Mouse (Mus musculus) brain, adult 2 months (tissue): ENCODE results near the gene Ccdc7a.
"Not testable (repeated sequence)": the region's sequence is repeated elsewhere in the genome, so short reads cannot be mapped to it uniquely, and the experiment has no call there.

Experiments used
- DNase-seq: peaks from one replicate; pipeline ENCODE4 v3.0.0; 2011; ENCODE audit warnings: low read depth, low spot score

Gene Ccdc7a

DNA sequence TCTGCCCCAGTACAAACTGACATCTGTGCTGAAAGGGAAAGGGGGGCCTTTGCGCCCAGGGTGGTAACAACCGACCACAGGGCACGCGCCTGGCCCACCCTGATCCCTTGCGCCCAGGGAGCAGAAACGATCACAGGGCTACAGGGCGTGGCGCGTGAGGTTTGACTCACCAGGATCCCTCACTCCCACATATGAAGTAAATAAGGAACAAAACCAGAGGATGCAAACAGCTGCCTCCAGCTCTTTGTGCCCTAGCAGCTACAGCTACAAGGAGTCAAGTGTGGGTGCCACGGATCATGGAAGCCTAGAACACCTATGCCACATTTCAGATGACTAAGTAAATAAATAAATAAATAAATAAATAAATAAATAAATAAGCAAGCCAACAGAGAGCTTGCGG is at the start of gene Ccdc7a:
Ccdc7a (minus strand) TSS at position 101 of the 400 bp plus-strand sequence.
- not testable (repeated sequence) for DNase-seq

DNA sequence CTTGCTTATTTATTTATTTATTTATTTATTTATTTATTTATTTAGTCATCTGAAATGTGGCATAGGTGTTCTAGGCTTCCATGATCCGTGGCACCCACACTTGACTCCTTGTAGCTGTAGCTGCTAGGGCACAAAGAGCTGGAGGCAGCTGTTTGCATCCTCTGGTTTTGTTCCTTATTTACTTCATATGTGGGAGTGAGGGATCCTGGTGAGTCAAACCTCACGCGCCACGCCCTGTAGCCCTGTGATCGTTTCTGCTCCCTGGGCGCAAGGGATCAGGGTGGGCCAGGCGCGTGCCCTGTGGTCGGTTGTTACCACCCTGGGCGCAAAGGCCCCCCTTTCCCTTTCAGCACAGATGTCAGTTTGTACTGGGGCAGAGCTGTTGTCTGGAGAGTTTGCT is 1.5 kb upstream of the Ccdc7a start, which contains the start of gene Ccdc7b:
Ccdc7b (plus strand) TSS at position 301 of the 400 bp plus-strand sequence.
- not testable (repeated sequence) for DNase-seq

DNA sequence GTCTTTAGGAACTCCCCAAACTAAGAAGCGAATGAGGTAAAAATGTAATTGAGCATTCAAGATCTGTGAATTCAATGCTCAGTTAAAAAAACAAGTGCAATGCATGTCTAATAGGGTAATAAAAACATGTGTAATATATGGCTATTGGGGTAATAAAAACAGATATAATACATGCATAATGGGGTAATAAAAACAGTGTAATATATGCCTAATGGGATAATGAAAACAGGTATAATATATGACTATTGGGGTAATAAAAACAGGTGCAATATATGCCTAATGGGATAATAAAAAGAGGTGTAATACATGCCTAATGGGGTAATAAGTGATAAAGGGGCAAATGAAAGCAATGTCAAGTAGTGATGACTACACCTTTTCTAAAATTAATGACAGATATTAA is 73.9 kb downstream of the Ccdc7a start:
- DNase-seq = no peak

GRCm38 (mm10) chr8:128948941-128949340 is 116.4 kb downstream of the Ccdc7a start:
- not testable (repeated sequence) for DNase-seq

GRCm38 (mm10) chr8:128941022-128941641 is 124.2 kb downstream of the Ccdc7a start:
- not testable (repeated sequence) for DNase-seq

DNA sequence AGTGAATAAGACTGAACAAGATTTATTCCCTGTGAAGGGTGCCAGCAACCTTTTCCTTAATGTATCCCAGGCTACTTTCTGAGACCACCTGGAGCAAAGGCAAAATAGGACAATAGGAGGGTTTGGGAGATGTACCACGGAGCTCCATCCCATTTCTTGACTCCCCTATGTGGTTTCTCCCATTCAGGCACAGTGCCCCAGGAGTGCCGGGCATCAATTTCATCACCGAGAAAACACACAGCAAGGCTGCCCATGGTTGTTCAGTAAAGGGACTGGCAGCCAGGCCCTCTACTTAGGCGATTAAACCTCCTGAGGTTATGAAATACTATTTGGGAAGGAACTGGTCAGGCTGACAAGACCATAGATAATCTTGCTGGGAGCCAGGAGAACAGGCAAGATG is 131.9 kb downstream of the Ccdc7a start:
- DNase-seq = no peak

DNA sequence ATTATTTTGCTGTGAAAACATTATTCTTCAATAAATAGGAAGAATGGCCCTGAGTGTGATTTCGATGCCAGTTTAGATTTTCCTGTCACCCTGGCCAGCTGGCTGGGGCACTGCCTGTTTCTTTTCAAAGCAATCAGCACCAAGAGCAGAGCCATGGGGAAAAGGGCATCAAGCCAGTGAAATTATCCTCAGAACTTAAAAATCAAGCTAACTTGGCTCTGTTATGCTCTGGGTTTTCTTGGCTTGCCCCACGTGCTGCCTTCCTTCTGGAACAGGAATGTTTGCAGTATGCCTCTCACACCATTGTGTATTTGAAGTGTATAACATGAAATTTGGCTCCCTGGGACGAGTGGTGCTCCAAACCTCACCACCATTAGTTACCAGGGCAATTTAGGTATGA is 182.6 kb downstream of the Ccdc7a start:
- DNase-seq = peak; percentile 3

GRCm38 (mm10) chr8:128843749-128844148 is 221.6 kb downstream of the Ccdc7a start:
- DNase-seq = no peak

DNA sequence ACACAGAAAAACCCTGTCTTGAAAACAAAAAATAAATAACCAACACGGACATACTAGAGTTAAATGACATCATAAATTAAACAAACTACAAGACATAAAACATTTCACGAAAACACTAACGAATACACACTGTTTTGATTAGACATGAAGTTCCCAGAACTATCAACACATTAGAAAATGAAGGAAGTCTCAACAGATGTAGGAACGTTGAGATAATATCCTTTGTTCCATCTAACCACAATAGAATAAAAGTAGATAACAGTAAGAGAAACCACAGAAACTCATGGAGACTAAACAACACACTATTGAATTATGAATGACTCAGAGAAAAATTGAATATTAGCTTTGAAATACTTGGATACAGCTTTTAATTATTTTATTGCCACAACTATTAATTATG is 252.8 kb downstream of the Ccdc7a start:
- DNase-seq = no peak

- DNase-seq = no peak
Observed at GRCm38 (mm10) chr8:128798594-128798993, 266.7 kb downstream of the Ccdc7a start, which contains the start of gene Gm3952. Gm3952 (minus strand) TSS chr8:128798694.

- DNase-seq = peak; percentile 67
Observed at GRCm38 (mm10) chr8:128735692-128736091, 329.6 kb downstream of the Ccdc7a start.

DNA sequence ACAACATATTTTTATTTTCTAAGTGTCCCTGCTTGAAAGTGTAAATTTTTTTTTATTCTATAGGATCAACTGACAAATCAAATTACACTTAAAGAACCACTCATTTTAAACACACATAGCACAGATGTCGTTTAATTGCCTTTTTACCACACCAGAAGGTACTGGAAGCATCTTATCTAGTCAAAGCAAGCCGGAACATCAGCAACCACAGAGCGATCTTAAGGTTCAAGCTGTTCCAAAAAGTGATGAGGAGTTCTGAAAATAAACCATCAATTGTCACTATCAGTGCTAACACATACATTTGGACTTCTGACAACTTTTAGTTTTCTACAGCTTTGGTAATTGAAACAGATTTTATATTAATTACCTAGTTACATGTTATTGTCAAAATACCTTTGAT is 331.2 kb downstream of the Ccdc7a start:
- DNase-seq = peak; percentile 39

DNA sequence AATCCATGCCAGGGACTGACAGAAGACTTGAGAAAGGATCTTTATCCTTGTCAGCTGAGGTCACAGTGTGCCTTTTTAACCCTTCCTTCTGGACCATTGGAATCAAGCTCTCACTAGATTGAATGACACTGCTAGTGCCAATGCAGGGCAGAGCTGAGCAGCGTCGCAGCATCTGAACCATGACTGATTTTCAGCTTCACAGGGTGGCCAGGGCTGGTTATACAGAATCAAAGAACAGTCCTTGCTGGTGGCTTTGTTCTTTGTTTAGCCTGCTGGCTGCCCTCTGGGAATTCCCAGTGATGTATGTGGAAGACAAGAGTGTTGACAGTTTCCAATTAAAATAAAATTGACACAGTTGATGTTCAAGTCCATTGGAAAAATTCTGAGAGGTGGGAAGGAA is 333.1 kb downstream of the Ccdc7a start:
- DNase-seq = no peak

- no peak for DNase-seq
Observed at GRCm38 (mm10) chr8:128727213-128727612, 338.1 kb downstream of the Ccdc7a start.

DNA sequence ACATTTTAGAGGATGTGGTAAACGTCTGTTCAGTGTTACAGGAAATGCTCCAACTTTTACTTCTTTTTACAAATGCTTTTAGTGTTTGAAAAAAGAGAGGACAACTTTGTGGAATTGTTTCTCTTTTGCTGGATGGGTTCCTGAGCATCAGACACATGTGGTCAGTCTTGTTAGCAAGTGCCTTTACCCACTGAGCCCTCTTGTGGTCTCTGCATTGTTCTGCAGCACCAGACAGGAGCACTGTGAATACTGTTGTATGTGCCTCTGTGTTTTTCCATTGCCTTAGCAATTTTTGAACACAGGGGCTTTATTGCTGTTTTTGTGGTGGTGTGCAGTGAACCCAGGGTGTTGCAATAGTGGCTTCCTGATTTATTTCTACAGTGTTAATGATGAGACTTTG is 340.5 kb downstream of the Ccdc7a start:
- peak; percentile 79 for DNase-seq

GRCm38 (mm10) chr8:128716184-128716583 is 349.1 kb downstream of the Ccdc7a start:
- peak; percentile 83 for DNase-seq

GRCm38 (mm10) chr8:128709261-128709660 is 356.1 kb downstream of the Ccdc7a start:
- DNase-seq = peak; percentile 83

GRCm38 (mm10) chr8:128704836-128705235 is 360.5 kb downstream of the Ccdc7a start:
- peak; percentile 51 for DNase-seq

DNA sequence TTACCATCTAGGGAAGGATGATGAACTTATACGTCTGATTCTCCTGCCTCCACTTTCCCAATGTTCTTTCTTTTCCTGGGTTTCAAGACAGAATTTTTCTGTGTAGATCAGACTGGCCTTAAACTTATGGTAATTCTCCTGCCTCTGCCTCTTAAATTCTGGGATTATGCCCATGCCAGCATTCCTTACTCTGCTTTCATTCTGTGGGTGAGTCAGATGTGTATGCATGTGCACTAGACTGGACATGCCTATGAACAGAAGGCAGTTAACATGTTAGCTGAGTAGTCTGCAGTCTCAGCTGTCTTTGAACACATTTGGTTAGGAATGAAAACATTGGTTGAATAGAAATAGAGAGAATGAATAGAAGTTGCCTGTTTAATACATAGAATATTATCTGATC is 360.9 kb downstream of the Ccdc7a start:
- DNase-seq = no peak

- DNase-seq = no peak
Observed at GRCm38 (mm10) chr8:128697945-128698344, 367.4 kb downstream of the Ccdc7a start.

DNA sequence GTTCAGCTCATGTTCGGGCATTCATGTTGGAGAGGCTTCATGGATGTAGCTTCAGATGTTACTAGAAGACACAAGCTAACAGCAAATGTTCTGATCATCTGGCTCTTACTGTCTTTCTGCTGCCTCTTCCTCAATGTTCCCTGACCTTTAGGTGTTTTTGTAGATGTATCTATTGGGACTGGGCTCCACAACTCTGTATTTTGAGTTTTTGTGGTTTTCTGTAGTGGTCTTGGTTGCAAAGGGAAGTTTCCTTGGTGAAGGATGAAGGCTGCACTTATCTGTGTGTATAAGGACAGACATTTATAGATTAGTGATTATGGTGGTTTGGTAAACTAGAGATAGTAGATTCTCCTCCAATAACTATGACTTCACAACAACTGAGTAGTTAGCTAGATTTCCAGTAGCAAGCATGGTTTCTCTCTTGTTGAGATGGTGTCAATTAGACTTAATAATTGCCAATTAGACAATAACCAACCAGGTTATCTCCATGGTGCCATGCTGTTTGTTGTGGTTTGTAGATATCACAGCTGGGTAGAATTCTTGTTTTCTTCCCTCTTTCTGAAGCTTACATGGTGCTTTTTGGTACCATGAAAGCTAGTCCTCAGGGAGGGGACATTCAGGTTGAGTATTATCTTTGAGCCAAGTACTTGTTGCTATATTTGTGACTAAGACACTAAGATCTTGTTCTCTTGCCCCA is 368.5 kb downstream of the Ccdc7a start:
- DNase-seq = no peak

- no peak for DNase-seq
Observed at GRCm38 (mm10) chr8:128690056-128690455, 375.3 kb downstream of the Ccdc7a start.

DNA sequence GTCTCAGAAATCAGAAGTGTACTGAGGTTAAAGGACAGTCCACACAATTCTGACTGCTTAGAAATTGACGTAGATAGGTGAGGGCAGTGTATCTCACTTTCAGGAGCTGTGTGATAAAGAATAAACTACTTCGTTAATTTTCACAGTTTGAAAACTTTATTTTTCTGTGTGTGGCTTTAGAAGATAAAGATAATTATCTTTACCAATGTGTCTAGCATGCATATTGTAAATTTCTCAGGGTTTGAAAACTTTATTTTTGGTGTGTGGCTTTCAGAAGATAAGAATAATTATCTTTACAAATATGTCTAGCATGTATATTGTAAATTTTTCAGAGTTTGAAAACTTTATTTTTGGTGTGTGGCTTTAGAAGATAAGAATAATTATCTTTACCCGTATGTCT is 376.6 kb downstream of the Ccdc7a start:
- DNase-seq = no peak
